Mouse (Mus musculus): ENCODE data around the gene Tmod3.
A peak's percentile ranks its signal among the peaks of the same experiment; 100 is the strongest.

Gene Tmod3

DNA sequence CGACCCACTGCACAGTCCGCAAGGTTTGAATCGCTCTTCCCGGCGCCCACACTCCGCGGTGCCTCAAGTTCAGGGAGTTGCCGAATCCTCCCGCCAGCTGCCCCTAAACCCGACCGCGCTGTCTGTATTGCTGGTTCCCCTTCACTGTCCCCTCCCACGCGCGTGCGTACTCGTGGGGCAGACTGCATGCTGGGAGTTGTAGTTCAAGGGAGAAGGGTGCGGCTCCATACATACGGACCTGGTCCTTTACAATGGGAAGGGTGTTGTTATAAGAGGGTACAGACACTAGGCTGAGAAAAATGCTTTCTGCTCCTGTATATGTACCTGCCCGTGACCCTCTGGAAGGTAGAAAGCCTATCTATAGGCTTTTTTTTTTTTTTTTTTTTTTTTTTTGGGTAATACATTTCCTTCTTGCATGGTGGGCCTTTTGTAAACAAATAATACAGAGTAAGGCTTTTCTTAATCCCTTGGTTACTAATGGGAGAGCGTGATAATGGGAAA lies at the start of gene Tmod3:
Gene Tmod3 (minus strand): TSS at position 146 of the 501 bp plus-strand sequence.
- DNase-seq (ENCODE audit: low spot score): peak; percentile 96

DNA sequence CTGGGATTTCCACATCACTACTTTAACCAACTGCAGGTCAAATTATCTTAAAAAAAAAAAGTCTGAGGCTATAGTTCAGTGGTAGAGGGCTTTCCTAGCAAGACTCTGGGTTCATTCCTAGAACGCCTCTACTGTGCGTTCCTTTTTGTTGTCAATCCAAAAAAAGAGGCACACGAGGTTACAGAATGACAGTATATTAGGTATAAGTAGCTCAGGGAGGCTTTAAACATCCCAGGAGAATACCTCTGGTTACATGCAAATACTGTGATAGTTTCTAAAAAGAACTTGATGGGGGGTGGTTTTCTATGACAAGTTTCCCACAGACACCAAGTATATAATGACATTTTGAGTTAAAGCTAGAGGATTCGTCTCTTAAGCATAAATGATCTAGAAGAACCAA lies 48.0 kb upstream of the Tmod3 start:
- no peak for DNase-seq (ENCODE audit: low spot score)

DNA sequence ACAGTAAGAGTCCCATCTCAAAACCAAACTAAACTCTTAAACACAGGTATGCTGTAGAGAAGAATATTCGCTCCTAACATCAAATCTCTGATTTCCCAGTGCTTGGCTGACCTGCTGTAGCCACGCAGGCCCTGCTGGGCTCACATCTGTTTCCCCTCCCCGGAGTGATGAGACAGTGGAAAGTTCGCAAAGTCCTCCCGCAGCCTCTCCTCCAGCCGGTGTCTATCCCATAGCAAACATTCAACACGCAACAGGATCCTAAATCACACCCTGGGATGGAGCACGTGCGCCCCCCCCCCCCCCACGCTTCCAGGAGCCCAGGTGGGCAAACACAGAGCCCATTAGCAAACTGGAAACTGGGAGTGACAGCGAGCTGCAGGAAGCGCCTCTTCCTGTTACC lies 42.1 kb upstream of the Tmod3 start:
- no peak for DNase-seq (ENCODE audit: low spot score)

DNA sequence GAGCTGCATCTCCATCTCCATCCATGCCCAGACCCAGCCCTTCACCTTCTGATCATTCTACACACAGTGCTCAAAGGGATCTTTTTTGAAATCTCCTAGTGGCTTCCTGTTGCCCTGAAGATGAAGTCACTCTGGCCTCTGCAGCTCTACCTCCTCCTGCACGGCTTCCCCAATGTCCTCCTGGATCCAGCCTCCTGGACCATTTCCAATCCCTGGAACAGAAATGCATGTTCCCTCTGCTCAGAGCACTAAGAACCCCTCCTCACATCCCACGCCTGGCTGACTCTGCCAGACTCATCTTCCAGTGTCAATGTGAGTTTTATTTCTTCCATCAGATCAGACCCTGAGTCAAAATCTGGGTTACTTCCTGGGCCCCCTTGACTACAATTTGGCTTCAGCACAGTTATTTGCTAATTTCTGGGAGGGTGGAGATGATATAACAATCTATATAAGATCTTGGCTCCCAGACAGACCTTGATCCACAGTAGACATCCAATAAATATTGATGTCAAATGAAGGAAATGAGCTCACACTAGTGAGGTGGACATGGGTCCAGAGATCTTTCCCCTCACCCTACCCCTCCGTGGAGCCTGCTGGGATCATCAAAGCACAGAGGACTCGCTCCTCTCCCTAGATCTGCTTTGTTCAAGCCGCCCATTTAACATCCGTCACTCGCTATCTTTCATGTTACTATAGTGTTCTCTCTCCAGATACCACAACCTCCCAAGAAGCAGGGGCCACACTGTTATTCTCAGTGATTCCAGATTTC lies 40.9 kb upstream of the Tmod3 start:
- no peak for DNase-seq (ENCODE audit: low spot score)

DNA sequence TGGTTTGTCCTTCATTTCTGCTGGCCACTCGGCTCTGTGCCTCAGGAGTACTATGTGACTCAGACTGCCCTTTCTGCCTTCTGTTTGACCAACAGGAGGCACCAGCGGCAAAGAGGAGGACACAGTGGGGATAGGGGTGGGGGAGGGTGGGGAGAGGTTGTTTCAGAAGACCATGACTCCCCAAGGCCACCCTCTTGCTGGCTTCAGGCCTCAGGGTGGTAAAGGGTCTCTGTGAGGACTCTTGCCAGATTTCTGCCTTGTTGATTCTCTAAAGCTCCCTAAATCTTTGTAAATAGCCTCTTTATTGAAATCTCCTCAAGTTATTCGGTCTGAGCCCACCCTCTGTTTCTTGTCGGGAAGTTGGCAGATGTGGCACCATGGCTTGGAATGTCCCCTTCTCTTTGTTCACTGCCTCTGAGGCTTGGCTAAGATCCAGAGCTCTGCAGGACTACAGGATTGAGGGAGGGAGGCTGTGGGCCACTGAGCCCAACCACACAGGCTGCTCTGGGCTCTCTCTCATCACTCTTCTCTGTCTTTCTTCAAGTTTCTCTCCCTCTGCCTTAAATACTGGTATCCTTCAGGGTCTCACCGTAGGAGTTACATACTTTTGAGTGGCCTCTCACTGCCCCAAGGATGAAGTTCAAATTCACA lies 39.9 kb upstream of the Tmod3 start:
- no peak for DNase-seq (ENCODE audit: low spot score)

DNA sequence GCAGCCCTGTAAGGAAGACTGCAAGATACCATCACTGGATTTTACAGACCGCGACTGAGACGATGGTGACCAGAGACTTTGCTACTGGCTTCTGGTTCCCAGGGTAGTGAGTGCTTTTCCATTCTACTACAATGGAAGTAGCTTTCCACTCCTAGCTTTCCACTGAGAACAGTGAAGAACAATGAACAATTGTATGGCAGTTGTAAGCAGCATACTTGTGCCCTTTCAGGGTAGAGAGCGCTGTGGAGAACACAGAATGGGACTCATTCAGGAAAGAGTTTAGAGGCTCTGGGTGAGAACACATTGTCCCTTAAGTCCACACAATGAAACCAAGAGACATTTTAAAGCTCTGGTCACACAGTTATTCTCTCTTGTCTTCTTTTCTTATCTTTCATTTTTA lies 38.1 kb upstream of the Tmod3 start:
- DNase-seq (ENCODE audit: low spot score): no peak

DNA sequence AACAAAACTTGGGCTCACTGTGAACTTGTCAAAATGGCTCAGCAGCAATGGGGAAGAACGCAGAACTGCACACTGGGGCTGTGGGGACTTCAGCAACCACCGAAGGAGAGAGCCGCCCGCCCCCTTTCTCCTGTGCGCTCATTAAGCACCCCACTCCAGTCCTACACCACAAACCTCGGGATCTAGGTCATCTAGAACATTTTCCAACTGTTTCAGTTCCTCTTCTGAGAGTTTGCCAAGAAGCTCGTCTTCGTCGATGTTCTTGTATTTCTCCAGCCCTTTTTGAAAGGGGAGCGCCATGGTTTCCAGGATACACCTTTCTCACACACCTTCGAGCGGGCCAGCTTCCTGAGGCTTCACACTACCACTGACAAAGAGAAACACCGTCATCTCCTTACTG lies 37.6 kb upstream of the Tmod3 start:
- DNase-seq (ENCODE audit: low spot score): no peak

DNA sequence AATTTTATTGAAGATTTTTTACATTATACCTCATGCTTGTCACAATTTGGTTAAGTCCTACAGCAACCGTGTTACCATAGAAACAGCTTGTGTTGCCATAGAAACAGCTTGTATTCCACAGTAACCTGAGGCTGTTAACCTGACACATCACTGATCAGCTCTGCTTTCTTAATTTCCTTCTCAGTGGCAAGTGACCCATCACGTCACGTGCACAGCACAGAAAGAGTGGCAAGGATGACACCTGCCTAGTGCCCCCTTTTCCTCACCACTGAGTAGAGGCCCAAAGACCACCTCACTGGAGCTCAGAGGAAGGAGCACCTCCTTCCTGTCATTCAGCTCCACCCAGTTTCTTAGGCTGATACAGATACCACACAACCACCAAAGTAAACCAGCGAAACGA lies 34.0 kb upstream of the Tmod3 start:
- no peak for DNase-seq (ENCODE audit: low spot score)

DNA sequence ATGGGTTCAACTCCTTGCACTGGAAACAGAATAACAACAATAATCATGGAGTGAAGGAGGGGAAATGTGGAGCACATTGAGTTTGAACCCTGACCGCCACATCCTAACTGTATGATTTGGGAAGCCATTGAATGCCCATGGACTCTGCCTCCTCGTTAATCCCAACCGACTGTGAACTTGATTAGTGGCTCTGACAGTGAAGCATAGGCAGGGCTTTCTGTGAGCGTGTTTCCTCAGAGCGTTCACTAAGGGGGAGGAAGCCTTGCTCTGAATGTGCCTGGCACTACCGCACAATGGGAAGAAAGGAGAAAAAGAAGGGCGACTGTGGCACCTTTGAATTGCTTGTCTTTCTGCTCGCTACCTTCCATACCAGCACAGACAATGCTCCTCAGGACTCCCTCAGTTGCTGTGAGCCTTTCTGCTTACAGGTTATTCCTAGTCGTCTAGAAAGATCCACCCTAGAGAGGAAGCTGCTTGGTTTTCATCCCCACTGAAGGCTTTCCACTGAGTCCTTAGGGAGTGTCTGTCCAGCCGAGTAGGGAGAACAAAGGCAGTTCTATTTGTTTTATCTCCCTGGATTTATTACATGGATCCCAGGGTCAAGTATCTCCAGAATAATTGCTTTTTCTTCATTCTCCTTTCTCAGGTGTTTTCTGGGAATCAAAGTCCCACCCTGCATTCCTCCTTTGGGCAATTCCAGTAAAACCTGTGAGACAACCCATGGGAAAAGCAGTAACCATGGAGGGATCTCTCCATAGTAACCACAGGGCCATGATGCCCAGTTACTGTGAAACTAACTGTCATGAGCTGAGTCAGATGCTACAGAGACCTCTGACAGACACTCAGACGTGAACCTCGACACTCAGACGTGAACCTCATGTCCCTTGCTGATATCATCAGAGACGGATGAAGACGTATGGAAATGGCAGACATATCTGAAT lies 30.7 kb upstream of the Tmod3 start:
- DNase-seq (ENCODE audit: low spot score): no peak

DNA sequence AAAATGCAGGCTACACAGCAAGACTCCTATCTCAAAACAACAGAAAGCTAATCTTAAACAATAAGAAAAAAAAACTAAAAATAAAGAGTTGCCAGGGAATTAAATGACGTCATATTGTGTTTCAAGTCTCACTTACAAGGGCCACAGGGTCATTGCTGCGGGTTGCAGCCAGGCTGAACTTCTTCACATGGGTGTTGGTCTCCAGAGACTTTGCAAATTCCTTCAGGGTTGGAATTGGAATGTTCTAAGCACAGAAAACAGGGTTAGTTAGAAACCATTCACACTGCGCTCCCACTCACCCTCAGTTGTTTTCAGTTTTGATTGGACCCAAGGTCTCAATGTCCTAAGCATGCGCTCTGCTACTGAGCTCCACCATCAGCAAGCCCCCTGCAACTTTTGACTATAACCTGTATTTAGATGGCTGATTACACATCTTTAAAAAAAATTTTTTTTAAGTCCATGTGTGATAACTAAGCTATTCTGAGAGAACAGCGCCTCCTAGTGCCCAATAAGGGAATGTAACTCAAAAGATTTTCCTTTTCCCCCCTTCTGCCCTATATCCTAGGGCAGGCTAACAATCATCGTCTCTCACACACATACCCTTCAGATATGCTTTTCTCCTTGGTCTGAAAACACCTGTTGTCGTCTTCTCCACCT lies 22.4 kb upstream of the Tmod3 start:
- peak; percentile 28 for DNase-seq (ENCODE audit: low spot score)

DNA sequence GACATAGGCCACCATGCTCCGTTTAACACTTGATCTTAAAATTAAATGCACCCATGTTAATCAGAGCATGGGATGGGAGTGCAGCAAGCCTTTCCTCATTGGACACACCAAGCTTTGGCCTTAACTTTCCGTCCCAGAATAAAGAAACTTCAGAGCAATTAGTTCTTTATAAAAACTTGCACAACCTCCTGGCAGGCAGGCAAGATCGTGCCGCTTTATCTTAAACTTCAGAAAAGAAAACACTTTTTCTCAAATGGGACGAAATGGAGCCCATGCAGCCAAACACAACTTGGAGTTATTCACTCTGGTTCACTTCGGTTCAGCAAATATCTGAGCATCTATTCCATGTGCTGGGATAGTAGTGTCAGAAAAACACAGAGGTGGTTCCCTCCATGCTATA lies 19.9 kb upstream of the Tmod3 start:
- no peak for DNase-seq (ENCODE audit: low spot score)

DNA sequence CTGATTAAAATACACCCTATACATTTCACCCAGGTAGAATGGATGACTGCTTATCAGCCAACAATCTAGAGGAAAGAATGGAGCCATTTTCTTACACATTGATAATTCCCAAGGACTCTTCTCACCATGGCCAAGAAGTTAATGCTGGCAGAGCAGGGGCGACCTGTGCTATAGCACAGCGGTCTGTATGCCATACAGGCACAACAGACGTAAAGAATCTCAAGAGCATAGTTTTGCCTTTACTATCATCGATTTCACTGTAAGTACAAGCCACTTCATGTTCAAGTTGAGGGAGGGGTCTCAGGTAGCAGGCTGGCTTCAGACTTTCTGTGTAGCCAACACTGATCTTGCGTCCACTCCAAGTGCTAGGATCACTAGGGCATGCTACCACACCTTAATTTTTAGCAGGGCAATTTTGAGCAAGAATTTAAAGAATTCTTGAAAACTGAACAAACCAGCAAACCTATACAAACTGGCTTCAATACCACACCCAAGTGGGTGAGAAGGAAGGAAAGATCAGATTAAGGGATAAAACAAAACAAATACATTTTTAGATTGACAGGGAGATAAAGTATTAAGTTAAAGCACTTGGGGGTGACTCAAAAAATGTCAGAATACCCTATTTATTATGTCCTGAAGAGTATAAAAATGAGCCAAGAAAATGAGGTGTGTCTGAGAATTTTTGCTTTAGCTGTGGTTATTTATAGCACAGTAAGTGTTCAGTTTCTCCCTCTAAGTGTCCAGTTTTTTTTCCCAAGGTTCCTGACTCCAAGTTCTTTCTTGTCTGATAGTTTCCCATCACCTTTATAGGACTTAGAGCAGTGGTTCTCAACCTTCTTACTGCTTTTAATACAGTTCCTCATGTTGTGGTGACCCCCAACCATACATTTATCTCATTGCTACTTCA lies 11.8 kb upstream of the Tmod3 start:
- DNase-seq (ENCODE audit: low spot score): no peak

DNA sequence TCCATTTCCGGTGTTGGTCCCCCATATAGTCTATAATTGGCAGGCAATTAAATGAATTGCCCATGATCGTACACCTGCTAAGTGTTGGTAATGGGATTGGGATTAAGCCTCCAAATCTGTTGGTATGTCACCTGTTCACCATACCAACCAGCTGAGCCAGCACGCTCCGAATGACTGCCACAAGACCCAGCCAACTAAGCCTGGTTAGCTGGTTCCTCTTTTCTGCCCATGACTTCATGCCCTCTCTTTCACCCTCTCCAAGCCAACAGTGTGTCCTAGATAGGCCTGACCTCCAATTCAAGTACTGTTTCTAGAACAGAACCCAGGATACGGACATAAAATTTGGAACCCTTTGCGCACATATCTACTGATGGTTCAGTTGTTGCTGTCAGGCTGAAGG lies 8.9 kb upstream of the Tmod3 start:
- DNase-seq (ENCODE audit: low spot score): no peak

DNA sequence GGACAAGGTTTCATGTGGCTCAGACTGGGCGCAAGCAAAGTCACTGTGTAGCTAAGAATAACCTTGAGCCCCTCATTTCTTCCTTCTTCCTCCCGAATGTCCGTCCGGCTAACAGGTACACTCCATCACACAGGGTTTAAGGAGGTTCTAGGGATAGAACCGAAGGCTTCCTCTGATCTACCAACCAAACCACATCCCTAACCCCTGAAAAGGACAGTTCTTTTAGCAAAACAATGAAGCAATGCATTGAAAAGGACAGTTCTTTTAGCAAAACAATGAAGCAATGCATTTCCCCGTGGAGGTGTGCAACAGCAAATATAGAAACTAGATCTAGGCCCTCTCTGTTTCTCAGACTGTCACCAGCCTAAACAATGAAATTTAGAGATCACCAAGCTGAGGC lies 5.4 kb upstream of the Tmod3 start:
- no peak for DNase-seq (ENCODE audit: low spot score)

DNA sequence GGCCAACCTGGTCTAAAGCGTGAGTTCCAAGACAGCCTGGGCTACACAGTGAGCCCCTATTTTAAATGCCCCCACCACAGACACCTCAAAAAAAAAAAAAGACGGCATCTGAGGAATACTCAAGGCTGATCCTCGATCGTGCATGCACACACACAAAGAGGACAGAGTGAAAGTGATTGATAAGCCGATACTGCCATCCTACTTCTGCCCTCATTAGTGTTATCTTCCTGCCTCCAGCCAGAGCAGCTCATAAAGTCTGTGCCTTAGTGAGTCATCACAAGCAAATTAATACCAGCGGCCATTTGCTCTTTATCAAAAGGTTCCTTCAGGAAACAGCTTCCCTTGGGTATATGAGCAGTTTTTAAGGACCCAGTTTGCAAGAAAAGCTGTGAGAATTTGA lies 4.2 kb upstream of the Tmod3 start:
- DNase-seq (ENCODE audit: low spot score): no peak

DNA sequence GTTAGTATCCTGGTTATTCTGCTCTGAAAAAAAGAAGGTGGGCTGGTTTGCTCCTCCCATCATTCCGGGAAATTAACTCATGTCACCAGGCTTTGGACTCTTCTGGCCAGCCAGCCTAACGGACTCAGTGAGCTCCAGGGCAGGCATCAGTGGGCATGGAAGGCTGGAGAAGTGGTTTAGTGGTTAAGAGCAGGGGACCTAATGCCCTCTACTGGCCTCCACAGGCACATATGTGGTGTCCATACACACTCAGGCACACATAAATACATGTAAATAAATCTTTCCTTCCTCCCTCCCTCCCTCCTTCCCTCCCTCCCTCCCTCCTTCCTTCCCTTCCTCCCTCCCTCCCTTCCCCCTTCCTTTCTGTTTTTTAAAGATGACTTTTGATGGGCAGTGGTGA lies 3.7 kb upstream of the Tmod3 start:
- DNase-seq (ENCODE audit: low spot score): no peak

DNA sequence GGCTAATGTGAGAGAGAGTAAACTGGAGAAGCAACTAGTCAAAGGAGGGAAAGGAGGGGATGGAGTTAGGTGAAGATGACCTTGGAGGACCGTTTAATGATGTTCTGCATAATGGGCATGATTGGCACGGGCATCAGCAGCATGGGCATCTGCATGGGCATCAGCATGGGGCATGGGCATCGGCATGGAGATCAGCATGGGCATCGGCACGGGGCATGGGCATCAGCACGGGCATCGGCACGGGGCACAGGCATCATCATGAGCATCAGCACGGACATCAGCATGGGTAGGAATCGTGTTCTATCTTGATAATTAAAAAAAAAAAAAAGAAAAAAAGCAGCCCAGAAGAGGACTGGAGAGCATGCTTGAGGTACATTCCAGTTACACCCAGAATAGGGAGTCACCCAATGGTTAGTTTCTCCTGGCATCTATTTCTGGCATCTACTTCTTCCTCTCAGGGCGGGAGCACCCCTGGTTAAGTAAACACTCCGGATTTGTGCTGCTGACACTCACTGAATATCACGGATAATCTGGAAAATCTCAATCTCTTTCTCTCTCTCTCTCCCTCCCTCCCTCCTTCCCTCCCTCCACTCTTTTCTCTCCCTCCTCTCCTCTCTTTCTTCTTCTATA lies 1.7 kb upstream of the Tmod3 start:
- peak; percentile 87 for DNase-seq (ENCODE audit: low spot score)

DNA sequence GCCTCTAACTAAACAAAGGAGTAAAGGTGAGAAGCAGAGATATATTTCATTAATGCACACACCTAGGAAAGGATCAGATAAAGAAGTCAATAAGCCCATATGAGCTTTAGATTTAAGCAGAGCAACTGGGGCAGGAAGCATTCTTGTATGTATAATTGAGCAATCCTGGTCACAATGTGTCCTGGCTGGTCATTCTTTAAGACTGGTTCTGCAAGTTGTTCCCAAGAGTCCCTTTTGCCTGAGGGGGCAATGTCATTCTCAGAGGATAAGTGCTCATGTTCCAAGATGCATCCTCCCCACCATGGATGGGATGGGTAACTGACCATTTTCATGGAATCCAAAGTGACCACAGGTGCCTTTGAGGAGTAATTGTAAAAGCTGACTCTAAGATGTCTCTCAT lies 896 bp upstream of the Tmod3 start:
- DNase-seq (ENCODE audit: low spot score): no peak

DNA sequence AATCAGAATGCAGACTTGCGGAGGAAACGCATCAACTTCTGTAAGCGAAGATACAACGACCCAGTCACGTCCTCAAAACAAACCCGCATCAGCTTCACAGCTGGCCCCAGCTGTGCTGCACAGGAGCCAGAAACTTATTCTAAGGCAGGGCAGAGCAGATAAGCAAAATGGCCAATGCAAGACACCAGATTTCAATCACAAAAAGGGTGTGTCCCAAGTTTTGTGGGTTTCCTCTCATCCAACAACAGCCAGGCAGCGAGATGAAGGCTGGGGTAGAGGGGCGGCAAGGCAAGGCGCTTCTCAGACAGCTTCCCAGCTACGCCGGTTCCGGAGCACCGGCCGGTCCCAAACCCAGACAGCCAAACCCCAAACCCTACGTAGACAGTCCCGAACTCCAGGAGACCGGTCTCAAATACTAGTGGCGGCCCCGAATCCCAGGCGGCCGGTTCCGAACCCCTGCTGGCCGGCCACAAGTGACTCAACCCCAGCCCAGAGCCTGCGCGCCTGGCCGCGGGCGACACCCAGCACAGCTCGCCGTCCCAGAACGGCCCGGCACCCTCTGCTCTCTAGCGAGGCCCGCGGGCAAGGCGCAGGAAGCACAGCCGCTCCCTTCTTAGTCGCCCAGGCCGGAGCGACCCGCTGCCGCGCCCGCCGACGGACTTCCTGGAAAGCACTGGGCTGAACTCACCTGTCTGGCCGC lies 495 bp downstream of the Tmod3 start:
- DNase-seq (ENCODE audit: low spot score): peak; percentile 56

DNA sequence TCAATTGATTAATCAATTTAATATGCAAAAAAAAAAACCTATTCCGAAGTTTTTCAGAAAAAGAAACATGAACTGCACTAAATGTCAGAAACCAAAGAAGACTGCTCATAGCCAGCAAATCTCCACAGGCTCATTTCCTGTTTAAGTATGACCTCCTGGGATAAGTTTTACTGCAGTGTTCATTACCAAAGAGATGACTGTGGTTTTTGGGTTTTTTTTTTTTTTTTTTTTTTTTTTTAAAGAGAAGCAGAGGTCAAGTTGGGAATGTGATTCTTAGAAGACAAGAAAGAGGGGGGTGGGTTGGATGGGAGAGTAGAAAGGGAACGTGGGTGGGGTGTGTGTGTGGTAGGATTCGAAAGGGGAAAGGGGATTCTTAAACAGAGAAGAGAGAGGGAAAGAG lies 1.1 kb downstream of the Tmod3 start:
- no peak for DNase-seq (ENCODE audit: low spot score)
